Mouse (Mus musculus) cerebellum, adult 2 months (tissue): ENCODE measurements around the gene F12. TPM values are rescaled to one million over a fixed set of nuclear protein-coding genes. Genes with fewer than 3 reads are reported as not detected.

Experiments
- DNase-seq, 2 experiments: peaks; one replicate each; pipeline ENCODE4 v3.0.0; 2021
- H3K27ac ChIP-seq: fragments of 200-500 bp; 2 replicates; pipeline ENCODE4 v1.5.1; 2012; ENCODE audit warnings: low read length, control low read depth, inconsistent platforms; ENCODE audit not compliant: insufficient read depth
- H3K27me3 ChIP-seq: fragments of 200-500 bp; 2 replicates; pipeline ENCODE4 v1.6.1; 2012; ENCODE audit warnings: inconsistent platforms, mild to moderate bottlenecking, low read length, moderate library complexity; ENCODE audit not compliant: control insufficient read depth, insufficient read depth
- H3K4me1 ChIP-seq: fragments of 200-500 bp; 2 replicates; pipeline ENCODE4 v1.6.1; 2011; ENCODE audit warnings: low read length; ENCODE audit not compliant: control insufficient read depth, insufficient read depth
- H3K4me3 ChIP-seq: fragments of 200-500 bp; replicated peaks from 2 replicates; pipeline ENCODE3; 2011; ENCODE audit warnings: mild to moderate bottlenecking, low read depth, low read length, control low read depth; ENCODE audit not compliant: insufficient read depth
- CTCF ChIP-seq: fragments of 200-500 bp; IDR thresholded peaks from 2 replicates; pipeline ENCODE4 v1.5.1; 2011; ENCODE audit warnings: low read depth, mild to moderate bottlenecking, control low read depth, low read length, moderate library complexity, borderline replicate concordance; ENCODE audit not compliant: insufficient read depth
- POLR2A ChIP-seq: fragments of 200-500 bp; IDR thresholded peaks from 2 replicates; pipeline ENCODE4 v1.6.1; 2011; ENCODE audit warnings: low read length, control low read depth, borderline replicate concordance; ENCODE audit not compliant: insufficient read depth
- WGBS: fragments of 180-500 bp; shearing (Covaris S2); methylation state at CpG from one replicate; pipeline ENCODE4 v1.1.7; 2018; 5-methylcytosine and 5-hydroxymethylcytosine counted together
- polyA plus RNA-seq: library from polyadenylated mRNA; depleted of rRNA; stranded (reverse); fragments of >200 nt; gene quantifications from 2 replicates; pipeline ENCODE4 v1.2.3, GENCODE M21; 2012; rRNA removed

Gene F12
- 0.05 and 0.11 TPM in 2 replicates for polyA plus RNA-seq

DNA sequence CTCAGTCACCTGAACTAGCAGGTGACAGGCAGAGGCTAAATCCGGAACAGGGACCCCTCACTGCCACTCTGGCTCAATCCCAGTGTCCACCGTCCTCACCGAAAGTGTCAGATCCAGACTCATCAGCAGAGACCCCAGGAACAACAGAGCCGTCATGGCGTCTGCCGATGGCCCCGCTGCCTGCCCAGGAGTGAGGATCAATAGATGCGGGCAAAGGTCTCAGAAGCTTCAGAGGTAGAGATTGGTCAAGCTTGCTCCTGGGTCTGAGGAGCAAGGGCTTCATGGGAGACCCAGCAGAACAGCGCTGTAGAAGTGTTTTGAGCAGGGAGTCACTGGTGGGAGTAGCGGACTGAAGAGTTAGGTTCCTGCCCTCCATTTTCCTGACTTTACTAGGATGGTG is at the start of gene F12:
Gene F12 (minus strand): TSS at position 181 of the 400 bp plus-strand sequence.
- 91% methylated on average over 10 of the region's 10 CpGs for WGBS
- DNase-seq: no peak
- no peak within 1 kb of the TSS for H3K4me3 ChIP-seq
- H3K27me3 ChIP-seq: no peaks in the 10 kb centered on the region
- peaks cover under 1% of the 10 kb centered on the region; the same call in 1 of the 2 replicates for H3K4me1 ChIP-seq
- H3K27ac ChIP-seq: no peak within 1 kb of the TSS
- TF ChIP-seq CTCF (no peak), POLR2A (no peak)

GRCm38 (mm10) chr13:55476256-55476655 is 49.7 kb upstream of the F12 start:
- no peak for DNase-seq
- TF ChIP-seq POLR2A: no peak
- no peak for TF ChIP-seq CTCF
- H3K27me3 ChIP-seq: no peaks in the 10 kb centered on the region
- no peak overlapping the region for H3K4me3 ChIP-seq
- H3K27ac ChIP-seq: no peak overlapping the region
- H3K4me1 ChIP-seq: peaks cover 4% of the 10 kb centered on the region
- WGBS: 94% methylated on average over 8 of the region's 8 CpGs

DNA sequence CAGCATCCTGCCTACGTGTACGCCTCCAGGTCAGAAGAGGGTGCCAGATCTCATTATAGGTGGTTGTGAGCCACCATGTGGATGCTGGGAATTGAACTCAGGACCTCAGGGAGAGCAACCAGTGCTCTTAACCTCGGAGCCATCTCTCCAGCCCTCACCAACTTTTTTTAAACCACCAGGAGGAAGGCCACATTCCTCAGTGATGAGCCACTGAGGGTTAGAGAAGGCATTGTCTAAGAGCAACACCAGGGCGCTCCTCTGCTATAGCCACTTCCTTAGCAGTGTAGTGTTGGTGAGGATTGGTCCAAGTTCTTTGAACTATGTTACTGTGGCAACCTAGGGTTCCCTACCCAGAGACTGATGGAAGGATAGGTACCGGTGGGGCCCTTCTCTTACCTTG is 49.2 kb upstream of the F12 start:
- no peak overlapping the region for H3K27ac ChIP-seq
- 92% methylated on average over 5 of the region's 5 CpGs for WGBS
- TF ChIP-seq CTCF: no peak
- no peak for TF ChIP-seq POLR2A
- no peak for DNase-seq
- H3K4me3 ChIP-seq: no peak overlapping the region
- H3K4me1 ChIP-seq: peaks cover 8% of the 10 kb centered on the region
- no peaks in the 10 kb centered on the region for H3K27me3 ChIP-seq

GRCm38 (mm10) chr13:55474621-55475069 is 48.1 kb upstream of the F12 start:
- peak; percentile 37 to 47 for DNase-seq
- Histone ChIP-seq H3K4me1 (peaks cover 12% of the 10 kb centered on the region), H3K27me3 (no peaks in the 10 kb centered on the region), H3K27ac (no peak overlapping the region), H3K4me3 (no peak overlapping the region)
- 24% methylated on average over 5 of the region's 5 CpGs for whole genome bisulfite sequencing
- TF ChIP-seq CTCF: no peak
- no peak for TF ChIP-seq POLR2A

- TF ChIP-seq CTCF (no peak), POLR2A (no peak)
- 33% methylated on average over 11 of the region's 11 CpGs for WGBS
- no peak for DNase-seq
- Histone ChIP-seq H3K27ac (no peak overlapping the region), H3K27me3 (no peaks in the 10 kb centered on the region), H3K4me3 (no peak overlapping the region), H3K4me1 (peaks cover 16% of the 10 kb centered on the region)
Measured at GRCm38 (mm10) chr13:55473961-55474360, 47.4 kb upstream of the F12 start.

- Histone ChIP-seq H3K27me3 (no peaks in the 10 kb centered on the region), H3K4me3 (peak overlapping the region; percentile 10), H3K4me1 (peaks cover 16% of the 10 kb centered on the region), H3K27ac (no peak overlapping the region)
- 41% methylated on average over 18 of the region's 18 CpGs for WGBS
- TF ChIP-seq CTCF (no peak), POLR2A (no peak)
- DNase-seq: peak; percentile 32 to 35
Measured at GRCm38 (mm10) chr13:55473076-55473831, 46.7 kb upstream of the F12 start.

DNA sequence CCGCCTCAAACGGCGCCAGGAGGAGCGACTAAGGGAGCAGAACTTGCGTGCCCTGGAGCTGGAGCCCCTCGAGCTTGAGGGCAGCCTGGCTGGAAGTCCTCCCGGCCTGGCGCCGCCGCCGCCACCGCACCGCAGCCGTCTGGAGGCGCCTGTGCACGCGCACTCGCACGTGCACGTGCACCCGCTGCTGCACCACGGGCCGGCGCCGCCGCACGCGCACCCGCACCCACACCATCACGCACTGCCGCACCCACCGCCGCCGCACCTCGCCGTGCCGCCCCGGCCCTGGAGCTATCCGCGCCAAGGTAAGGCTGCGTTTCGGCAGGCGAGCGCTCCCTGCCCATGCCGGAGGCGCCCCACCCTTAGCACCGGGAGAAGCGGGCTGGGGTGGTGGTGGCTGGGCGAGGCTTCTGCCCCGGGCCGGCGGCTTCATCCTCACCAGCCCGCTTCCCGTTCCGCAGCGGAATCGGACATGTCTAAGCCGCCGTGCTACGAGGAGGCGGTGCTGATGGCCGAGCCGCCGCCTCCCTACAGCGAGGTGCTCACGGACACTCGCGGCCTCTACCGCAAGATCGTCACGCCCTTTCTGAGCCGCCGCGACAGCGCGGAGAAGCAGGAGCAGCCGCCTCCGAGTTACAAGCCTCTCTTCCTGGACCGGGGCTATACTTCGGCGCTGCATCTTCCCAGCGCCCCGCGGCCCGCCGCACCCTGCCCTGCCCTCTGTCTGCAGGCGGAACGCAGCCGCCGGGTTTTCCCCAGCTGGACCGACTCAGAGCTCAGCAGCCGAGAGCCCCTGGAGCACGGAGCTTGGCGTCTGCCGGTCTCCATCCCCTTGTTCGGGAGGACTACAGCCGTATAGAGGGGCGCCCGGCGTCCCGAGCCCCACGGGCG is 45.8 kb upstream of the F12 start:
- TF ChIP-seq POLR2A (no peak), CTCF (no peak)
- WGBS: under 1% methylated on average over 103 of the region's 103 CpGs
- DNase-seq: peak; percentile 70 to 77
- H3K4me3 ChIP-seq: peak overlapping the region; percentile 50
- H3K4me1 ChIP-seq: peaks cover 16% of the 10 kb centered on the region
- H3K27ac ChIP-seq: no peak overlapping the region
- H3K27me3 ChIP-seq: no peaks in the 10 kb centered on the region

DNA sequence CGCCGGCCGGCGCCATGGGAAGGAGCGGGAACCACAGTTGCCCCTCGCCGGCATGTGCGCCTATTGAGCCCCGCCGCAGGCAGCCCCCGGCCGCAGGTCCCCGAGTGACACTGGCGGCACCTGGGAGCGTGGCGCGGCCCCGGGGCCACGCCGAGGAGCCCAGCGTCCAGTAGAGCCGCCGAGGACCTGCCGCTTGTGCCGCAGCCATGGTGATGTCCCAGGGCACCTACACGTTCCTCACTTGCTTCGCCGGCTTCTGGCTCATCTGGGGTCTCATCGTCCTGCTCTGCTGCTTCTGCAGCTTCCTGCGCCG is 45.2 kb upstream of the F12 start:
- WGBS: under 1% methylated on average over 31 of the region's 31 CpGs
- DNase-seq: no peak
- peaks cover 16% of the 10 kb centered on the region for H3K4me1 ChIP-seq
- H3K4me3 ChIP-seq: peak overlapping the region; percentile 50
- H3K27me3 ChIP-seq: no peaks in the 10 kb centered on the region
- H3K27ac ChIP-seq: no peak overlapping the region
- no peak for TF ChIP-seq CTCF
- no peak for TF ChIP-seq POLR2A
